Mouse (Mus musculus): ENCODE measurements around the gene Samd4b. TPM values are rescaled to one million over a fixed set of nuclear protein-coding genes. Genes with fewer than 3 reads are reported as not detected.

Samd4b gene
- total and polyA plus RNA-seq, 3 experiments = 6.4 to 45.9 TPM; not detected in 1

DNA sequence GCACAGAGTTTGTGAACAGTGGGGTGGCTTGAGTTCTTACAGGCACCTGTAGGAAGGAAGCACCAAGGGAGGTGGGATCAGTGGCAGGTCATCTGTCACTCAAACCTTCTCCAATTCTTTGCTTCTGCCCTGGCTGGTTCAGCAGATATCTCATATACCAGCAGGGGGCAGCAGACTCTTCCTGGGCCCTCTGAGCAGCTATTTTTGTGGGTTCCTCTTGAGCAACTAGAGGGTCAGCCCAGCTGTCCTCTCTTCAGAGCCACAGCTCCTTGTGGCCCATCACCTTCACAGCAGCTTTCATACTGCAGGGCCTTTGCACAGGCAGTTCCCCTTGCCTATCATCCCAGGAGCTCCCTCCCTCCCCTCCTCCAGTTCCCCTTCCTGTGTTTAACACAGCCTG, 29.7 kb downstream of the Samd4b start (continued):
- TF ChIP-seq CTCF (IDR thresholded peaks at IDR 0.05 in 2 of 3, conservative IDR thresholded peaks at IDR 0.05 in 1 of 3; ENCODE audit: control insufficient read depth in 1 of 3, insufficient read depth in 1 of 3, low read depth in 2 of 3, low read length in 3 of 3, poor library complexity in 1 of 3, severe bottlenecking in 1 of 3) = peak; percentile 79 to 85 (median 83)
- no peak for TF ChIP-seq TCF12 (IDR thresholded peaks at IDR 0.05; ENCODE audit: low read depth, low read length)
- TF ChIP-seq UBTF (IDR thresholded peaks at IDR 0.05; ENCODE audit: borderline replicate concordance, insufficient read depth, low read depth, low read length) = no peak
- no peak for TF ChIP-seq MYC (IDR thresholded peaks at IDR 0.05; ENCODE audit: low read depth, low read length)
- TF ChIP-seq USF2 (IDR thresholded peaks at IDR 0.05; ENCODE audit: borderline replicate concordance in 1 of 2, insufficient read depth in 1 of 2, low read depth in 1 of 2, low read length in 2 of 2) = no peak
- no peak for TF ChIP-seq GATA1 (IDR thresholded peaks at IDR 0.05; ENCODE audit: low read depth, low read length)
- TF ChIP-seq NRF1 (IDR thresholded peaks at IDR 0.05; ENCODE audit: insufficient read depth, low read depth, low read length, poor library complexity, severe bottlenecking) = no peak
- no peak for TF ChIP-seq BHLHE40 (IDR thresholded peaks at IDR 0.05; ENCODE audit: borderline replicate concordance, low read depth, low read length)
- TF ChIP-seq ZMIZ1 (IDR thresholded peaks at IDR 0.05; ENCODE audit: low read depth, low read length) = no peak
- no peak for TF ChIP-seq POLR2AphosphoS5 (IDR thresholded peaks at IDR 0.05; ENCODE audit: borderline replicate concordance, low read depth, low read length)

DNA sequence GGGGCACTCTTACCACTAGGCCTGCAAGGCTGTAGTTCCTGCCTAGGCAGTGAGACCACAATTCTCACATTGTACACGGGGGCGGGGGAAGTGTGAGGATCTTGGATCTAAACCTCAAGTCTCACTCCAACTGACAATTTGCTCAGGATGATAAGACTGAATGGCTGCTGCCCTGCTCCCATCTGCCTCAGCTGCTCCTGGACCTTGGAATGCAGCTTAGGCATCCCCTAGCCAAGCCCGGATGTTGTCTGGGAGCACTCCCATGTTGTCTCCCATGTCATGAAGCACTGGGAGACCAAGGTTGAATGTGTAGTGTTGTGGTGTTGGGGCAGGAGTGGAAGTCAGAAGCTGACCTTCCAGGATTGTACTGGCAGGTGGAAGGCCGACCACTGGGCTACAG, 30.4 kb downstream of the Samd4b start:
- DNase-seq (ENCODE audit: low read depth, low spot score) = peak; percentile 32
- TF ChIP-seq UBTF (IDR thresholded peaks at IDR 0.05; ENCODE audit: borderline replicate concordance, insufficient read depth, low read depth, low read length) (no peak), SMC3 (IDR thresholded peaks at IDR 0.05; ENCODE audit: low read depth, low read length) (no peak), MAZ (IDR thresholded peaks at IDR 0.05; ENCODE audit: low read depth, low read length) (no peak), NRF1 (IDR thresholded peaks at IDR 0.05; ENCODE audit: insufficient read depth, low read depth, low read length, poor library complexity, severe bottlenecking) (no peak), EP300 (IDR thresholded peaks at IDR 0.05; ENCODE audit: low read depth in 1 of 2, low read length in 2 of 2) (peak in 1 of 2 experiments; percentile 50; a peak in 2 of 4 replicates), KAT2A (conservative IDR thresholded peaks at IDR 0.05; ENCODE audit: low read depth, low read length) (no peak)
- no peaks in the 10 kb centered on the region for H3K79me2 ChIP-seq (ENCODE audit: control insufficient read depth, insufficient read depth, low read length, poor library complexity)
- H3K4me1 ChIP-seq (ENCODE audit: control insufficient read depth in 1 of 2, insufficient read depth in 2 of 2, low read length in 2 of 2) = peaks cover 0 to 3% of the 10 kb centered on the region in 2 experiments; a peak in 1 of 4 replicates
- H3K36me3 ChIP-seq (ENCODE audit: control insufficient read depth in 1 of 2, insufficient read depth in 2 of 2, low read length in 2 of 2) = no peaks in the 10 kb centered on the region; a peak in 1 of 4 replicates
- H3K27me3 ChIP-seq (ENCODE audit: control insufficient read depth in 1 of 2, insufficient read depth in 2 of 2, low read length in 2 of 2) = no peaks in the 10 kb centered on the region
- H3K9ac ChIP-seq (ENCODE audit: control insufficient read depth, low read depth, low read length, poor library complexity, severe bottlenecking) = no peak overlapping the region
- H3K4me3 ChIP-seq (ENCODE audit: control insufficient read depth in 1 of 2, insufficient read depth in 1 of 2, low read depth in 2 of 2, low read length in 2 of 2) = no peak overlapping the region
- no peaks in the 10 kb centered on the region for H3K9me3 ChIP-seq (replicated peaks; ENCODE audit: insufficient read depth, low read length)
- H3K27ac ChIP-seq (ENCODE audit: control insufficient read depth, low read depth, low read length) = no peak overlapping the region

- no peak for DNase-seq (ENCODE audit: low read depth, low spot score)
- no peaks in the 10 kb centered on the region; a peak in 1 of 4 replicates for H3K36me3 ChIP-seq (ENCODE audit: control insufficient read depth in 1 of 2, insufficient read depth in 2 of 2, low read length in 2 of 2)
Measured at GRCm38 (mm10) chr7:28565407-28565806, 32.5 kb downstream of the Samd4b start.

More at GRCm38 (mm10) chr7:28565407-28565806, 32.5 kb downstream of the Samd4b start:
- TF ChIP-seq ZMIZ1 (IDR thresholded peaks at IDR 0.05; ENCODE audit: low read depth, low read length) (no peak), NRF1 (IDR thresholded peaks at IDR 0.05; ENCODE audit: insufficient read depth, low read depth, low read length, poor library complexity, severe bottlenecking) (no peak), EP300 (IDR thresholded peaks at IDR 0.05; ENCODE audit: low read depth in 1 of 2, low read length in 2 of 2) (no peak), USF1 (IDR thresholded peaks at IDR 0.05; ENCODE audit: low read depth, low read length) (no peak), E2F4 (IDR thresholded peaks at IDR 0.05; ENCODE audit: borderline replicate concordance, low read depth, low read length) (no peak), ZNF384 (IDR thresholded peaks at IDR 0.05; ENCODE audit: low read depth, low read length) (no peak), GABPA (IDR thresholded peaks at IDR 0.05; ENCODE audit: low read depth, low read length) (no peak), UBTF (IDR thresholded peaks at IDR 0.05; ENCODE audit: borderline replicate concordance, insufficient read depth, low read depth, low read length) (no peak), CHD2 (IDR thresholded peaks at IDR 0.05; ENCODE audit: low read length) (no peak), CTCF (IDR thresholded peaks at IDR 0.05 in 2 of 3, conservative IDR thresholded peaks at IDR 0.05 in 1 of 3; ENCODE audit: control insufficient read depth in 1 of 3, insufficient read depth in 1 of 3, low read depth in 2 of 3, low read length in 3 of 3, poor library complexity in 1 of 3, severe bottlenecking in 1 of 3) (no peak), ETS1 (IDR thresholded peaks at IDR 0.05; ENCODE audit: low read depth, low read length) (no peak), BHLHE40 (IDR thresholded peaks at IDR 0.05; ENCODE audit: borderline replicate concordance, low read depth, low read length) (no peak), MAFK (IDR thresholded peaks at IDR 0.05; ENCODE audit: borderline replicate concordance, low read depth, low read length) (no peak), USF2 (IDR thresholded peaks at IDR 0.05; ENCODE audit: borderline replicate concordance in 1 of 2, insufficient read depth in 1 of 2, low read depth in 1 of 2, low read length in 2 of 2) (no peak)
- Histone ChIP-seq H3K9me3 (replicated peaks; ENCODE audit: insufficient read depth, low read length) (no peaks in the 10 kb centered on the region), H3K79me2 (ENCODE audit: control insufficient read depth, insufficient read depth, low read length, poor library complexity) (no peaks in the 10 kb centered on the region), H3K4me1 (ENCODE audit: control insufficient read depth in 1 of 2, insufficient read depth in 2 of 2, low read length in 2 of 2) (peaks cover 0 to 3% of the 10 kb centered on the region in 2 experiments; a peak in 1 of 4 replicates), H3K27me3 (ENCODE audit: control insufficient read depth in 1 of 2, insufficient read depth in 2 of 2, low read length in 2 of 2) (no peaks in the 10 kb centered on the region), H3K27ac (ENCODE audit: control insufficient read depth, low read depth, low read length) (no peak overlapping the region), H3K9ac (ENCODE audit: control insufficient read depth, low read depth, low read length, poor library complexity, severe bottlenecking) (no peak overlapping the region), H3K4me3 (ENCODE audit: control insufficient read depth in 1 of 2, insufficient read depth in 1 of 2, low read depth in 2 of 2, low read length in 2 of 2) (no peak overlapping the region)

Data from MEL (cell line).